Mouse (Mus musculus) midbrain, postnatal 0 days (tissue): ENCODE data around the gene Dgkh. TPM values are rescaled to one million over a fixed set of nuclear protein-coding genes. Genes with fewer than 3 reads are reported as not detected.

Source experiments
- ATAC-seq: fragments of 200-750 bp; cut with Nextera tagmentation; 2 replicates; pipeline ENCODE4 v1.8.0; 2017; ENCODE audit warnings: moderate number of reproducible peaks, mild to moderate bottlenecking, moderate TSS enrichment, moderate library complexity; ENCODE audit not compliant: low FRiP score
- DNase-seq: peaks from one replicate; pipeline ENCODE4 v3.0.0-alpha.2; 2015; ENCODE audit warnings: low spot score
- H3K27ac ChIP-seq: fragments of 300-500 bp; sonication (generic); 2 replicates; pipeline ENCODE4 v1.5.1; 2014; ENCODE audit warnings: low read depth, mild to moderate bottlenecking, low read length, mixed read lengths
- H3K27me3 ChIP-seq: fragments of 300-500 bp; sonication (generic); 2 replicates; pipeline ENCODE4 v1.6.1; 2014; ENCODE audit warnings: low read length, control low read depth, mixed read lengths; ENCODE audit not compliant: insufficient read depth
- H3K36me3 ChIP-seq: fragments of 300-500 bp; sonication (generic); 2 replicates; pipeline ENCODE4 v1.6.1; 2014; ENCODE audit warnings: low read length, control low read depth, mixed read lengths; ENCODE audit not compliant: insufficient read depth
- H3K4me1 ChIP-seq: fragments of 300-500 bp; sonication (generic); 2 replicates; pipeline ENCODE4 v1.6.1; 2014; ENCODE audit warnings: mild to moderate bottlenecking, control low read depth, antibody characterized with exemption, low read length, mixed read lengths; ENCODE audit not compliant: insufficient read depth
- H3K4me2 ChIP-seq: fragments of 300-500 bp; sonication (generic); 2 replicates; pipeline ENCODE4 v1.6.1; 2014; ENCODE audit warnings: low read depth, mild to moderate bottlenecking, low read length, mixed read lengths; ENCODE audit not compliant: poor library complexity, severe bottlenecking
- H3K4me3 ChIP-seq: fragments of 300-500 bp; sonication (generic); 2 replicates; pipeline ENCODE4 v1.5.1; 2014; ENCODE audit warnings: low read depth, mild to moderate bottlenecking, low read length, moderate library complexity
- H3K9ac ChIP-seq: fragments of 300-500 bp; sonication (generic); replicated peaks from 2 replicates; pipeline ENCODE4 v1.6.1; 2014; ENCODE audit warnings: mild to moderate bottlenecking, low read length, moderate library complexity, mixed read lengths; ENCODE audit not compliant: poor library complexity, severe bottlenecking
- H3K9me3 ChIP-seq: fragments of 300-500 bp; sonication (generic); 2 replicates; pipeline ENCODE4 v1.6.1; 2016; ENCODE audit warnings: low read length, control low read depth
- CTCF ChIP-seq: IDR thresholded peaks from 2 replicates; pipeline ENCODE4 v1.5.1; 2016; ENCODE audit warnings: antibody characterized with exemption, mild to moderate bottlenecking
- WGBS: fragments of 180-500 bp; shearing (Covaris S2); extraction: QIAGEN DNeasy Blood & Tissue Kit; methylation state at CpG from one replicate; pipeline ENCODE4 v1.1.7; 2014; 5-methylcytosine and 5-hydroxymethylcytosine counted together
- polyA plus RNA-seq: library from polyadenylated mRNA; unstranded; fragments of >200 nt; fragmentation: Nextera tagmentation; extraction: Ambion mirVana; gene quantifications from 2 replicates; pipeline ENCODE4 v1.2.1, GENCODE M21; 2015
- total RNA-seq: library from RNA; depleted of rRNA; stranded (reverse); fragments of >200 nt; gene quantifications from 2 replicates; pipeline ENCODE4 v1.2.3, GENCODE M21; 2014

The Dgkh gene
- total and polyA plus RNA-seq, 2 experiments from 2014 or later: 2.8 to 15.3 TPM

GRCm38 (mm10) chr14:78536281-78537165 lies 196.1 kb downstream of the Dgkh start, which contains the start of gene Akap11:
Akap11 (minus strand) TSS chr14:78536808.
- WGBS: under 1% methylated on average over 63 of the region's 82 CpGs
- 0 out of 2 replicates have a peak, but pooled peaks cover 7% of the 10 kb centered on the region for H3K4me1 ChIP-seq
- H3K27ac ChIP-seq: peak within 1 kb of the TSS; percentile 94
- DNase-seq (peak; percentile 98), ATAC-seq (peak; percentile 97)
- no peaks in the 10 kb centered on the region for H3K9me3 ChIP-seq
- peak within 1 kb of the TSS; percentile 96 for H3K9ac ChIP-seq
- no peaks in the 10 kb centered on the region for H3K36me3 ChIP-seq
- H3K4me2 ChIP-seq: peak within 1 kb of the TSS; percentile 65
- peak within 1 kb of the TSS; percentile 64 for H3K4me3 ChIP-seq
- no peaks in the 10 kb centered on the region for H3K27me3 ChIP-seq
- no peak; the same call in 1 of the 2 replicates for TF ChIP-seq CTCF

- H3K4me2 ChIP-seq: peak overlapping the region; percentile 65
- H3K9me3 ChIP-seq: no peaks in the 10 kb centered on the region
- H3K4me1 ChIP-seq: 0 out of 2 replicates have a peak, but pooled peaks cover 7% of the 10 kb centered on the region
- H3K36me3 ChIP-seq: no peaks in the 10 kb centered on the region
- no peak for ATAC-seq
- 18% methylated on average over 2 of the region's 2 CpGs for WGBS
- no peak for TF ChIP-seq CTCF
- peak overlapping the region; percentile 96 for H3K9ac ChIP-seq
- peak overlapping the region; percentile 64 for H3K4me3 ChIP-seq
- DNase-seq: no peak
- H3K27ac ChIP-seq: no peak overlapping the region
- H3K27me3 ChIP-seq: no peaks in the 10 kb centered on the region
Observed at GRCm38 (mm10) chr14:78535366-78535765, 197.2 kb downstream of the Dgkh start.

GRCm38 (mm10) chr14:78534651-78535050 lies 197.9 kb downstream of the Dgkh start:
- H3K4me1 ChIP-seq: 0 out of 2 replicates have a peak, but pooled peaks cover 7% of the 10 kb centered on the region
- H3K27me3 ChIP-seq: no peaks in the 10 kb centered on the region
- DNase-seq (no peak), ATAC-seq (no peak)
- H3K9me3 ChIP-seq: no peaks in the 10 kb centered on the region
- WGBS: 63% methylated on average over 5 of the region's 5 CpGs
- no peak overlapping the region for H3K9ac ChIP-seq
- H3K36me3 ChIP-seq: no peaks in the 10 kb centered on the region
- 0 out of 2 replicates have a peak overlapping the region, but pooled peaks have one; percentile 2 for H3K4me3 ChIP-seq
- TF ChIP-seq CTCF: no peak
- H3K4me2 ChIP-seq: peak overlapping the region; percentile 18; the same call in 1 of the 2 replicates
- no peak overlapping the region for H3K27ac ChIP-seq

- 86% methylated on average over 3 of the region's 3 CpGs for whole genome bisulfite sequencing
- no peaks in the 10 kb centered on the region for H3K9me3 ChIP-seq
- H3K4me2 ChIP-seq: no peak overlapping the region
- no peaks in the 10 kb centered on the region for H3K27me3 ChIP-seq
- no peak overlapping the region for H3K27ac ChIP-seq
- H3K36me3 ChIP-seq: no peaks in the 10 kb centered on the region
- H3K4me1 ChIP-seq: 0 out of 2 replicates have a peak, but pooled peaks cover 7% of the 10 kb centered on the region
- no peak for TF ChIP-seq CTCF
- no peak overlapping the region for H3K4me3 ChIP-seq
- no peak for ATAC-seq
- H3K9ac ChIP-seq: no peak overlapping the region
- DNase-seq: no peak
Observed at GRCm38 (mm10) chr14:78533701-78534100, 198.9 kb downstream of the Dgkh start.

- 0 out of 2 replicates have a peak, but pooled peaks cover 7% of the 10 kb centered on the region for H3K4me1 ChIP-seq
- no peak overlapping the region for H3K9ac ChIP-seq
- no peak overlapping the region for H3K4me3 ChIP-seq
- no peak for TF ChIP-seq CTCF
- no peak overlapping the region for H3K4me2 ChIP-seq
- H3K9me3 ChIP-seq: no peaks in the 10 kb centered on the region
- ATAC-seq (no peak), DNase-seq (no peak)
- WGBS: 96% methylated on average over 6 of the region's 6 CpGs
- H3K36me3 ChIP-seq: no peaks in the 10 kb centered on the region
- H3K27ac ChIP-seq: no peak overlapping the region
- H3K27me3 ChIP-seq: no peaks in the 10 kb centered on the region
Observed at GRCm38 (mm10) chr14:78532345-78532744, 200.2 kb downstream of the Dgkh start.

- ATAC-seq: no peak
Observed at GRCm38 (mm10) chr14:78530256-78530655, 202.3 kb downstream of the Dgkh start.

More at GRCm38 (mm10) chr14:78530256-78530655, 202.3 kb downstream of the Dgkh start:
- no peak overlapping the region for H3K4me3 ChIP-seq
- H3K9me3 ChIP-seq: no peaks in the 10 kb centered on the region
- no peaks in the 10 kb centered on the region for H3K36me3 ChIP-seq
- WGBS: 88% methylated on average over 3 of the region's 3 CpGs
- no peak overlapping the region for H3K27ac ChIP-seq
- no peak for DNase-seq
- H3K27me3 ChIP-seq: no peaks in the 10 kb centered on the region
- H3K4me1 ChIP-seq: 0 out of 2 replicates have a peak, but pooled peaks cover 7% of the 10 kb centered on the region
- no peak overlapping the region for H3K9ac ChIP-seq
- no peak overlapping the region for H3K4me2 ChIP-seq
- TF ChIP-seq CTCF: no peak
